Mouse (Mus musculus) effector memory CD4-positive, alpha-beta T cell, adult 5 months (primary cell): Measurements from ENCODE around the gene Adpgk. TPM values are rescaled to one million over a fixed set of nuclear protein-coding genes. Genes with fewer than 3 reads are reported as not detected.

Source experiments
- polyA plus RNA-seq: library from polyadenylated mRNA; unstranded; fragments of 100-300 nt; shearing (Covaris generic); gene quantifications from one replicate; pipeline ENCODE4 v1.2.1, GENCODE M21; 2017

Gene Adpgk
- polyA plus RNA-seq: 42.7 TPM

DNA sequence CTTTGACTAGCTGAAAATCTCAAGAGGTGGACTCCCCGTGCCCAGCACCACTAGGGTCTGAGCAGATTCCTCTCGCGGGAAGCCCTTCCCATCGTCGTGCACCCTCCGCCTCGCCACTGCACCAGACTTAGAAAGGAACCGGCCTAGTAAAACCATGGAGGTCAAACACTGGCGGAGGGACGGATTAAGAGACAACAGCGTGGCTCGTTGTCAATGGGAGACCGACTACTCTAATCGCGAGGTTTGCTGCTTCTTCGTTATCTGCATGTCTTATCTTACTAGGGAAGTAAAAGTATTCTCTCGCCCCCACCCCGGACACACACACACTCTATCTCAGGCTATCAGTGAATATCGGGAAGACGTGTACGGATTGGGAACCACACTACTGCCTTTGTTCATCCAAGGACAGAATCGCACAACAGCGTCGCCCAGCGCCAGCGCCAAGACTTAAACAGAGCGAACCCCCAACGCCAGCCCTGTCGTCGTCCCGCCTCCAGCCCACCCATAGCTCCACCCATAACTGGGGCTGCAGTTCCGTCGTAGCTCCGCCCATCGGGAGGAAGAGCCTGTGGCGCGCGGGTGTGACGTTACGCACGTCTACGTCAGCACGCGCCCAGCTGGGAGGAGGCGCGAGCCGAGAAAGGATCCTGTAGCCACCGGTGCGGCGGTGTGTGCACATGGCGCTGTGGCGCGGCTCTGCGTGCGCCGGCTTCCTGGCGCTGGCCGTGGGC, at the start of gene Adpgk:
Gene Adpgk, plus strand, starts transcription at position 602 of the 731 bp plus-strand sequence.

DNA sequence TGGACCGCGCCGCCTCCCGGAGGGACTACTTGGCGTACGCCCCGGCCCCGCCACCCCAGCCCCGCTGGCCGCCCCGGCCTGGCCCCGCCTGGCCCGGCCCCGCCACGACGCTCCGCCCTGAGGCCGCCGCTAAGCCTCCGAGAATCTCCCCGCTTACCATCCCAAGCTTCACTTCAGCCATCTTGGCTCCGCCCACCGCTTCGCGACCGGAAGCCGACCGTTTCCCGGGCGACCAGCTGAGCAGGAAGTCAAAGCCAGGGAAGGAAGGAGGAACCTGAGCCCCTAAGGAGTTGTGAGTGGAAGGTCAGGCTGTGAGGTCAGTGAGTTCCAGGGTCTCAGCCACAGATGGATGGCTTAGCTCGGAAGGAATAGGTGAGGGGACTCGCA, 61.9 kb downstream of the Adpgk start, which contains the start of gene Bbs4:
Gene Bbs4, minus strand, starts transcription at position 256 of the 387 bp plus-strand sequence.

Other genes with a start within 250 kb of the Adpgk start
- 7.6 TPM for gene Bbs4, start 62.0 kb downstream of the Adpgk start, polyA plus RNA-seq
- 223 TPM for gene Arih1, start 195.1 kb downstream of the Adpgk start, polyA plus RNA-seq
- gene Hexa, start 248.0 kb downstream of the Adpgk start, polyA plus RNA-seq: 33.4 TPM
- gene Tmem202, start 248.3 kb downstream of the Adpgk start, polyA plus RNA-seq: not detected